Mouse (Mus musculus) spleen, adult 2 months (tissue): Measurements from ENCODE around the gene Cep135.

Experiments
- CTCF ChIP-seq: fragments of 200-500 bp; IDR thresholded peaks from 2 replicates; pipeline ENCODE4 v1.5.1; 2011; ENCODE audit warnings: mild to moderate bottlenecking, inconsistent platforms; ENCODE audit not compliant: insufficient read depth, insufficient read length, insufficient replicate concordance; ENCODE audit errors: extremely low read depth
- POLR2A ChIP-seq: fragments of 200-500 bp; IDR thresholded peaks from 2 replicates; pipeline ENCODE4 v1.6.1; 2011; ENCODE audit warnings: low read depth, low read length, inconsistent platforms

DNA sequence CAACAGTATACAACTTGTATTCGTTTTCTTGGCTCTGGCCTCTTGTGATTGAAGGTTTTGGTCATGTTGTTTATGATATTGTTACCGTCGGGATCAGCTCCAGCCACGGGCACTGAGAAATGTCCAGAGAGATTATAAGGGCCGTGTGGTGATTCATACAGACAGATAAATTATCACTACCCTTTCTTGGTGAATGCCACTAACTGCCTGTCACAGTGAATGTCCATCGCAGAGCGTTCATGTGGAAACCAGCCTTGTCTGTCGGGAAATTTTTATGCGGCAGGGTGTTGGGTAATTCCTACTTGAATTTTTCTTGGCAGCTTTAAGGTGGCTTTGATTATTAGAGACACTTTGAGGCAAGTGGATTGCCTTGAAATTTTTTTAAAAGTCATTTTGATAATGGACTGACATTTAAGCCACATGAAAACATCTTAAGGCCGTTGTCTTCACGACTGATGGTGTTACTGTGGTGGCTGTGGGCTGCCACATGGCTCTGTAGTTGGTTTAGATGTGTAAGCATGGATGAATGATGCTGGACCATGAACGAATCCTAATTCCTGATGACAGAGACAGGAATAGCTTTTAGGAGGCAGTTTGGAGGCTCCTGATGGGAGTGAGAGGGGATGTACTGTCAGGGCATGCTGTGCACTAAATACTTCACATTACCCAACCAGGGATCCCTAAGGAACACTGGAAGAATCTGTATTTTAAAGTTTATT, 103.4 kb downstream of the Cep135 start:
- TF ChIP-seq CTCF: no peak
- TF ChIP-seq POLR2A: no peak
